Mouse (Mus musculus) bone marrow macrophage, adult 2 months (primary cell): ENCODE data around the gene Plin5.

ENCODE experiments used
- CTCF ChIP-seq: IDR thresholded peaks from 2 replicates; pipeline ENCODE4 v1.5.1; 2012; ENCODE audit warnings: low read depth, mild to moderate bottlenecking, low read length, moderate library complexity
- POLR2A ChIP-seq: IDR thresholded peaks from 2 replicates; pipeline ENCODE4 v1.6.1; 2012; ENCODE audit warnings: mild to moderate bottlenecking, low read depth, low read length, borderline replicate concordance

DNA sequence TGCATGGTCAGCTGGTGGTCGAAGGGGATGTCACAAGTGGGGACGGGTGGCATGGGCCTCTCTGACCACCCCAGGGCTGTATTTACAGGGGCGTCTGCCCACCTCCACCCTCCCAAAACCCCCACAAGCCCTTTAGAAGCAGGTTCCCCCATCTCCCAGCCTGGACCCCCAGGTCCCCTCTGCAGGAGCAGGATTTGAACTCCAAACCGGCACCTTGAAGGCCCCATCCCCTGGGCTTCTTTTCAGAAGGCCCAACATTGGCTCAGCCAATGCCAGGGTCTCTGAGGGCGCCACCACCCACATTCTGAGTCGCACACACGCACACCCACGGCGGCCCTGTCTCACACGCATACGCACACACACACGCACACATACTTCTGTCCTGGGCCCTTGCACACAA, 5.8 kb upstream of the Plin5 start:
- no peak for TF ChIP-seq CTCF
- TF ChIP-seq POLR2A = no peak
